Mouse (Mus musculus): ENCODE data around the gene Clcn2.

- TF ChIP-seq CTCF (IDR thresholded peaks at IDR 0.05; ENCODE audit: insufficient read depth, low read depth, low read length) (peak; percentile 63; the same call in 1 of the 2 replicates), POLR2A (IDR thresholded peaks at IDR 0.05; ENCODE audit: insufficient read depth, low read depth, low read length) (peak; percentile 60; the same call in 1 of the 2 replicates)
These were observed at the start of gene Clcn2, which contains the start of gene Polr2h for GRCm38 (mm10) chr16:20717181-20717977.
